Mouse (Mus musculus) liver, adult 2 months (tissue): ENCODE measurements around the gene Ctbp2.

Source experiments
- CTCF ChIP-seq: fragments of 200-500 bp; IDR thresholded peaks from 2 replicates; pipeline ENCODE4 v1.5.1; 2011; ENCODE audit warnings: low read depth, low read length, control low read depth
- POLR2A ChIP-seq: fragments of 200-500 bp; IDR thresholded peaks from 2 replicates; pipeline ENCODE4 v1.6.1; 2011; ENCODE audit warnings: low read length, control low read depth; ENCODE audit not compliant: insufficient read depth; ENCODE audit errors: extremely low read depth

DNA sequence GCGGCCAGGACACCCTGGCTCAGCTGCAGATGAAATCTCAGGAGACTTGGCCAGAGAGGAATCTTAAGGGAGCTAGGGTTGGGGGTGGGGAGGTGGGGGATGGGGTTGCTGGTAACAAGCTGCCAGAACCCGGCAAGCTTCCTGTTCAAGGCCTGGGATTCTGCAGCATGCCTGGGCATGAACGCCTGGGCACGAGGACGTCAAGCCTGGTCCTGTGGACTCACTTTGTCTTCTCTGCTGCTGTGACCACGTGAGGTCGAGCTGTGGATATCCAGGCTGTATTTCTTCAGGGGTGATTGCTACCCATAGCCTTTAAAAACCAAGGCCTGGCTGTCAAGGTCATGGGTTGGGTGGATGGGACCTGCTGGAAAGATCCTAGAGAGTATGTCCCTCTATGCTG, 118.4 kb downstream of the Ctbp2 start:
- no peak for TF ChIP-seq POLR2A
- TF ChIP-seq CTCF, result no peak
